Mouse (Mus musculus) erythroblast, embryonic 14.5 days (primary cell): Measurements from ENCODE around the gene Maml3.

Source experiments
- GATA1 ChIP-seq: IDR thresholded peaks from 2 replicates; pipeline ENCODE4 v1.6.1; 2012; ENCODE audit warnings: low read length, inconsistent platforms, mixed read lengths
- TAL1 ChIP-seq: IDR thresholded peaks from 3 replicates; pipeline ENCODE4 v1.6.1; 2012; ENCODE audit warnings: low read length, inconsistent platforms, mixed read lengths

- no peak for TF ChIP-seq GATA1
- TF ChIP-seq TAL1: no peak
Observed at GRCm38 (mm10) chr3:52088458-52089341, 16.2 kb downstream of the Maml3 start.
